Mouse (Mus musculus): ENCODE measurements at regions not wholly inside any gene's neighbourhood (a gene's known extent, or its start where the extent isn't known, plus 50 kb on each side); places are given as distances from the start of the nearest gene placed in this dataset.

DNA sequence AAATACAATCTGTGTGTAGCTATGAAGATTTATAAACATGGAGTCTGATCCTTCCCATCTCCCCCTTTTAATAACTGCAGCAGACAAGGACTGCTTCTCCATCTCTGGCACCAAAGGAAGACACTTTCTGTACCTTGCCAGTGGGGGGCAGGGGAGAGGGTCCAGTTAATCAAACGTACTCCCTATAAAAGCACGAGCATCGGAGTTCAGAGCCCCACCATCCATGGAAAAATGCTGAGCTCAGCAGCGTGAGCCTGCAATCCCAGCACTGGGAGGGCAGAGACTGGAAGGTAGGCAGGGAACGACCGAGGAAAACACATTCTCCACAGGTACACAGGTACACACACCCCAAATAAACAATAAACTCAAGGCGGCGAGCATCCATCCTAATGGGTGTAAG is 234.1 kb upstream of the Kazn start:
- no peak for DNase-seq (ENCODE audit: low spot score)

DNA sequence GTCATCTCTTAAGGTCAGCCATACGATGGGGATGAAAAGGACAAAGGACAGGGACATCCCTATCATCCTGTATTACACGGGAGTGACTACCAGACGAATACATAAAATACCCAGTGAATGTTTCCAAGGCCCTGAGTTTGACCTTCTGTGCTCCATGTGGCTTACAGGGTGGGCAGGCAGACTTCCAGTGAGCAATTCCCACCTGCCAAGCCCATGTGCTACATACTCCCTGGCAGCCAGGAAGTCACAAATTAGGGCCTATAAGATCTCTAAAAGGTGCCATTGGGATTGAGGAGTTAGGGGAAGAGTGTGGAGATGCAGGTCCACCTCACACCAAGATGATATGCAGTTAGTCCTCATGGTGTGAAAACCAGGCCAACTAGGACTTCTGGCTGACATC is 233.1 kb upstream of the Kazn start:
- no peak for DNase-seq (ENCODE audit: low spot score)

DNA sequence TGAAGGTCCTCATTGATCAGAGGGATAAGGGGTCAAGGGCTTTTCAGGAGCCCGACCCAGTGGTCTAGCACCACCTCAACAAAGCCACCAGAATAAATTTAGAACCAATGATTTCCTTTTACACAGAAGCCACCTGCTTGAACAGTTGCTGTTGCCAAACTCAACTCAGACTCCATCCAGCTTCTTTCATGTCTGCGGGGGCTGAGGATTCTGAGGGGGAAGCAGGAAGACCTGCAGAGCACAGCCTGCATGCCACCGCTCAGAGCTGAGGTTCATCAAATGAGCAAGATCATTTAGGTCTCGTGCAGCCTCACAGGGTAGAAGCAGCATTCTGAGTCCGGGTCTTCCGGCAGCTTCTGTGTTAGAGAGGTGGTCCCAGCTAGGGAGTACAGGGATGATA is 231.6 kb upstream of the Kazn start:
- no peak for DNase-seq (ENCODE audit: low spot score)

DNA sequence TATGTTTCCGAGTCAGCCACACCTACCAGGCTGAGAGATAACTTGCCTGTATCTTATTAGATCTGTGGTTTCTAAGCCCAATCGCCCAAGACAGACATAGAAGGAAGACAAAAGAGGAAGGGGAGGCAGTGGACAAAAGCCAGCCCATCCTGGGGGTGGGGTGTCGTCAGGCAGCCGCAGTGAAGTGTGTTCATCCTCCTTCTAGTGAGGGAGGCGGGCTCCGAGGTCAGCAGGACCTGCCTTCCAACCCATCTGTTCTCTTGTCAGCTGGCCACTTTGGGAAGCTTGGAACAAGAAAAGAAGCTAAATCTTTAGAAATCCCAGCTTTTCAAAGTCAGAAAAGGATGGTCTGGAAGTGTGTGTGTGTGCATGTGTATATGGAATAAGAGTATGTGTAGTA is 228.7 kb upstream of the Kazn start:
- no peak for DNase-seq (ENCODE audit: low spot score)

DNA sequence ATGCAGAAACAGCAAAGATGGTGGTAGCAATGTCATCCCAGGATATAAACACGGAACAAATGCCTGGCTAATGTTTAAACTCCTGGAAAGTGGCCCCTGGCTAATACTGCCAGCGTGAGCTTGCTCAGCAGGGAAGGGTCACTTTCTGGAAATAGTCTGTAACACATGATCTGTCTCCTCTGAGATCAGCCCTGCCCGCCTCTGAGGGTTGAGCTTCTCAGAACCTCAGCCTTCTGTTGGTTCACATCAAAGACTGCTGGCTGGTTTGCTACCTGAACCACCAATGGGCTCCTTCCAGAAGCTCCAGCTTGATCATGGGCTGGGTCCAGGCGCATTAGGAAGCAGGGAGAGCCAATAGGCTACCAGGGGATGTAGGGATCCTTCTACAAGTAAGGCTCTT is 226.0 kb upstream of the Kazn start:
- DNase-seq (ENCODE audit: low spot score), result no peak

DNA sequence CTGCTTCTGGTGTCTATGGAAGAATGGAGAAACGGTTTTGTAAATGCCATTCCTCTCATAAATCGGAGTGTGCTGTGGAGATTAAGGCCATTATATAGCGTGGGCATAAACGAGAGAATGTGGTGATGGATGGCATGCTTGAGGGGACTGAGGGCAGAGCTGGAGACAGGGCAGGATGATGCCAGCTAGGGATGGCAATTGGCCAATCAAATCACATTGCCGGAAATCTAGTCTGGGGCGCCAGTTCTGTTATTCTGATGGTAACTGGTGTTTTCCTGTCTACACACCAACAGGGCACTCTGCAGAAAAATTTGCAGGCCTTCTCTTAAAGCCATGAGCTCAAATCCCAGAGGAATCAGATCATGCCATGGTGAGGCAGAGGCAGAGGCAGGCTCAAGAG is 224.9 kb upstream of the Kazn start:
- no peak for DNase-seq (ENCODE audit: low spot score)

DNA sequence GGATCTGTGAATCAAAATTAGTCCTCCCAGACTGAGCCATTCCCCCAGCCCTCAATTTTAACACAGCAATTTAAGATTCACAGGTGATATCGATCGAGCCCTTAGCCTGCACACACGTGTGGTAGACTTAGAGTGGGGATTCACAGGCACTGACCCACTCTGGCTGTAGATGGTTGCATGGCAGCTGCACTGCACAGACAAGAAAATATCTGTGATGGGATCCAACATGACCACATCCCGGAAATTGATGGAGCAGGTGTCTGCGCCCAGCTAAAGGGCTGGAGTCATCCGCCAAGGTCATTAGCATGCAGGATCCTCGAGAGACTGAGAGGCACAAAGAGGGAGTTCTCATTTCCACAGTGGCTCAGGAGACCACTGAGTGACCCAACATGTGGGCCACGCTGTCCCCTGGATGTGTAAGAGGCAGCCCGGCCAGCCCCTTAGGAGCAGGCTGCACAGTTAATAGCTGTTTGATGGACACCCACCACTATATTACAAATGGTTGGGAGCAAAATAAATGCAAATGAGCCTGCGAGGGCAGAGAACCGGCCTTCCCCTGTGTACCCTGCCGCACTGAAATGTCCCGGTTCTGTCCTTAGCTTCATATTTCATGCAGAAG is 221.4 kb upstream of the Kazn start:
- no peak for DNase-seq (ENCODE audit: low spot score)

DNA sequence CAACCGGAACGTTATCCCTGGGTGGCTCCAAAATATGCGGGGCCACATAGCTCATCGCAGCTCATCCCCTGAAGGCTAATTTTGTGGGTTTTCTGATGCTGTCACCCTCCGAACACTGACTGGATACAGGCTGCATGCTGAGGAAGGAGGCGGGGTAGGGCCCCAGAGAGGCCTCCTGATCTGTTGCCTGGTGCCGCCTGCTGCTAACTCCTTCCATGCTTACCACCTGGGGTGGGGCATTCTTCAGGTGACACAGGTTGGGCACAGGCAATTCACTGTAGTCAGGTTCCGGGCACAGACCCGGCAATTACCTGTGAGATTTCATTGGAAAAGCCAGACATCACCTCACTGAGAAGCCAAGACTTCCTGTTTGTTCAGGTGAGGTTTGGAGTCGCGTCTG is 213.4 kb upstream of the Kazn start:
- DNase-seq (ENCODE audit: low spot score), result no peak

DNA sequence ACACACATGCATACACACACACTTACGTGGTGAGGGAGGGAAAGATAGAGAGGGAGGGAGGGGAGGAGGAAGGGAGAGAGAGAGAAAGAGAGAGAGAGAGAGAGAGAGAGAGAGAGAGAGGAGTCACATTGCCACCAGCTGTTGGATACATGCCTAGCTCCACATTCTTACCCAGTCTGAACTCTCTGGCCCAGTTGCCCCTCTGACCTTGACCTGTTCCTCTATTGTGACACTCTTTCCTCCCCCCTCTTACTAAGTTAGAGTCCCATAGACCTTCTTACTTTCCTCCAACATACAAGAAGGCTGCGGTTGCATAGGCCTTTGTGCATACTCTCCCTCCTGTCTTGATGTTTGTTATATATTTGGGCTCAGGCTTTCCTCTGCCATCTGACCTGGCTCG is 211.7 kb upstream of the Kazn start:
- DNase-seq (ENCODE audit: low spot score), result no peak

DNA sequence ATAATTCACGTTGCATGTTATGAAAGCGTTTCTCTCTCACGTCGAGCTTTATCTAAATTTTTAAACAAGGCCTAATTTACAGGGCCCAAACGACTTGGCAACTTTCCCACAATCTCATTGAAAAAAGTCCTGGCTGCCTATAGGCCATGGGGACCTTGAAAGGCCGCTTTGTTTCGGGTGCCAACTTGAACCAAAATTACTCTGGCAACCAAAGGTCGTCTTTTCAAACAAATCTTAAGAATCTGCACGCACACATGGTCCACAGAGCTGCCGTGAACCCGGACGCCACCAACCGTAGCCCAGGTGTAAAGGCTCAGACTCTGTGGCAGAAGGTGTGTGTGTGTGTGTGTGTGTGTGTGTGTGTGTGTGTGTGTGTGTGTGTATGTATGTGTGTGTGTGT is 210.5 kb upstream of the Kazn start:
- DNase-seq (ENCODE audit: low spot score), result no peak

DNA sequence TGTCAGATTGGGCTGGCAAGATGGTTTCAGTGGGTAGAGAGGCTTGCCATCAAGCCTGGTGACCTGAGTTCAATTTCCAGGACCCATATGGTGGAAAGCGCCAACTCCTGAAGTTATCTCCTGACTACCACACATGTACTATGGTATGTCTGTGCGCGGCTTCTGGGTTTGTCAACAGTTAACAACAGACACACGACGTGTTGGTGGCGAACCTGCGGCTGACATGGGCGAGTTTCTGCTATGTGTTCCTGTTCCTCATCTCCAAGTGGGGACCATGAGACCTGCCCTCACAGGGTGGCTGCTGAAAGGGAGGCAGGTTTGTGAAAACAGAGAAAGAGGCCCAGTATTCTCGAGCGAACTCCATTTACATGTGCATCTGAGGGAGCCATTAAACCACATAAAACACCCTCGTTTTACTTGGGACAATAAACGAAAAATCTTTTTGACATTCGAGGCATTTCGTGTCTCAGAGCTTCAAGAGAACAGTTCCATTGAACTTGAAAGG is 210.0 kb upstream of the Kazn start:
- DNase-seq (ENCODE audit: low spot score), result no peak

DNA sequence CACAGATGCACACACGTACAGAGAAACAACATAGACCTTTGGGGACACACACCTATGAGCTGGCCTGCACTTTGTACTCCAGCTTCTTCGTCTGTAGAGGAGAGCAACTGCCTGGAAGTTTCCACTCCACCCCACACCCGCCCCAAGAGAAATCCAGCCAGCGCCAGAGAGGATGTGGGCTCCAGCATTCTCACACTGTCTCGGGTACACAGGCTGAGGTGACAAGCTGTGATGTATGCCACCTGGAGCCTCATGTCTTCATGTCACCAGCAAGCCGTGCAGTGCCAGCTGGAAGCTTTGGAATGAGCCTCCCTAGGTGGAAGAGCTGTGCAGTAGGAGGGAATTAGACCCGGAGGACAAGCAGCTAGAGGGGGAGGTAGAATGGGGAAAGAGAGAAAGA is 208.3 kb upstream of the Kazn start:
- DNase-seq (ENCODE audit: low spot score), result no peak

DNA sequence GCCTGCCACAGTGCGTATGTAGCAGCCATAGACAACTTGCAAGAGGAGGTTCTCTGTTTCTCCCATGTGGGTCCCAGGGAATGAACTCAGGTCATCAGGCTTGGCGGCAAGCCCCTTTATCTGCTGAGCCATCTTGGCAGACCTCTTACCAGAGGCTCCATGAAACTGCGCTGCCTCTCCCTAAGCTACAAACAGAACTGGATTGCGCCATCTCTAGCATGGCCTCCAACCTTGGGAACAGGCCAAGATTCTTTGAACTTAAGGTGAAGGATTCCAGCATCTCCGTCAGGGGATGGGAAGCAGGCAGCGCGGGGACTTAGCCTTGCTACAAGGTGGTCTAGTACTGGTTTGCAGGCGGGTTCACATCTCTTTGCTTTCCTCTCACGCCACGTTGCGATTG is 201.8 kb upstream of the Kazn start:
- DNase-seq (ENCODE audit: low spot score), result no peak

DNA sequence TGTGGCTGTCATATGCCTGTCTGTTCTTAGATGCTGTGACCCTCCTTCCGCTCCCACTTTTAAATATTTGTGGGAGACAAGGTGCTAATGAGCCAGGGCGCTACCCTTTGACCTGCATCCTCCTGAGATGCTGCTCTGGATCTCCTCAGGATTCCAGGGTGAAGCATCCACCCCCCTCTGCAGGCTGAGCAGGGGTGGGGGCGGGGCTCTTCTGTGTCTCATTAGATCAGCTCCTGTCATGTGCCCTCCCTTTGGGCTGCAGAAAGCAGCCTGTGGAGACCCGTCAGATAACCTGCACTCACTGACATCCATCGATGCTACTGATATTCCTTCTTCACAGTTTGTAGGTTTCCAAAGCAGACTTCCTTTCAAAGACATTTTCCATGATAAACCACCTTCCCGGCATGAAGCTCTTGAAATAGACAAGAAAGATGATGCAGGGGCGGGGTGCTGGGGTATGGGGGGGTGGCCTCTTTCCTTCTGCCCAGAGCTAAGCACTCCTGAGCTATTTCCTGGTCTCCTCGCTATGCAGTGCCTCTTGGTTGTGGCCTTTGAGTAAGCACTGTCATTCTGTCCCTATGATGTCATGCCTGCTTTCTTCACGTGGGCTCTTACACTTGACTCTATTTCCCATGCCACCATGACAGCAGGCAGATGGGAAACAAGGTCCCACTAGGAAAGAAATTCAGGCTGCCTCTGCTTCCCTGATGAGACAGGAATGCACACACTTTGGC is 200.4 kb upstream of the Kazn start:
- no peak for DNase-seq (ENCODE audit: low spot score)

DNA sequence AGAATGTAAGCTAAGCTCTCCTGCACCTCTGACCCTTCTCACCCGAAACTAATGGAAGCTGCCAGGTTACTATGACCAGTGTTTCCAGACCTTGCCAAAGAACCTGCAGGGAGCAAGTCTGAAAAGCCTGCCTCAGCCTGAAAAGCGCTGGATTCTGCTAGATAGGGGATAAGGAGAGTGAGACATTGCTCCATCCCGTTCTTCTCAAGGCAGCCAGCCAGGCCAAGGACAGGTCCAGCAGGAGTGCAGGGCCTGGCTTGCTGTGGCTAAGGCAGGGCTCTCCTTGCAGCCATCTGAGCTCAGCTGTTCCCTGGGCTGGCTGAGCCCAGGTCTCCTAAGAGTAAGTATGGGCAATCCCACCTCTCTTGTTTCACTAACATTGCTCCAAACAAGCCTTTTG is 185.4 kb upstream of the Kazn start:
- DNase-seq (ENCODE audit: low spot score), result peak; percentile 13

DNA sequence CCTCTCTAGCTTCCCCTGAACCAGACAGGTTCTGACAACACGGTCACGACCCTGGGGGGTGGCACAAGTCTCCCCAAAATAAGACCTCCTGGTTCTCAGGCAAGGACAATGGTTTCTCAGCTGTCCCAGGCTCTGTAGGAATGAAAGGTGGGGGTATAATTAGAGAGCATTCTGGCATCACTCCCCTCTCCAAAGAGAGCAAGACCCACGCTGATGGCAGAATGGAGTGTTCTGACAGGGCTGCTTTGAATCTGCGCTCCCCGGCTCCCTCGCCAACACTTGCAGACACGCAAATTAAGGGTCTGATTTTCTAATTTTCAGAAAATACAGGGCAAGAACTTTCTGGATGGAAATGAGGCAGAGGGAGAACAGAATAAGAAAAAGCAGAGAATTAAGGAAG is 181.2 kb upstream of the Kazn start:
- DNase-seq (ENCODE audit: low spot score), result no peak

DNA sequence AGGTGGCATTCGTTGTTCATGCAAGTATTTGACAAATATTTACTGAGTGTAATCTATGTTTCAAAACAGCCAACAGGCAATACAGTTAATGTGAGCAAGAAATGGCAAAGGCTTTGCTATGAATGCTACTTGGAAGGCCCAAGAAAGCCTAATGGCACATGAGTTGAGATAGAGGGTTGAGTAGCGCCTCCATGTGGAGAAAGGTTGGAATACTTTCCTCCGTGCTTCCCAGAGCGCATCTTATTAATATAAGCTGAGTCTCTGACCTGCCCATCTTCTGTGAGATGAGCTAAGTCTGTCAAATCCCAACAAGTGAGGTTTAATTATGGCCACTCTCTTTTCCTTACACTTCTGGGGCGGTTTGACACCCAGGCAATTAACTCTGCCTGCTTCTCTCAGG is 175.7 kb upstream of the Kazn start:
- no peak for DNase-seq (ENCODE audit: low spot score)

DNA sequence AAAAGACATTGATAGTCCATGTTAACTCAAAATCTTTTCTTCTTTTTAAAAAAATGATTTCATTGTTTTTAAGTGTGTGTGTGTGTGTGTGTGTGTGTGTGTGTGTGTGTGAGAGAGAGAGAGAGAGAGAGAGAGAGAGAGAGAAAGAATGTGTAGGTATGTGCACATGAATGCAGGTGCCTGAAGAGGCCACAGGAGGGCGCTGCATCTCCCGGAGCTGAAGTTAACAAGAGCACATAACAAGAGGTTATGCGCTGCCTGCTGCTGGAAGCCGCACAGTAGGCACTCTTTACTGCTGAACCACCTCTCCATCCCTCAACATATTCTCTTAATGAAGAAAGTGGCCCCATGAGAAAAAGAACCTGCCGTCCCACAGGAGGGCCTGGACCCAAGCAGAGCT is 172.6 kb upstream of the Kazn start:
- no peak for DNase-seq (ENCODE audit: low spot score)

DNA sequence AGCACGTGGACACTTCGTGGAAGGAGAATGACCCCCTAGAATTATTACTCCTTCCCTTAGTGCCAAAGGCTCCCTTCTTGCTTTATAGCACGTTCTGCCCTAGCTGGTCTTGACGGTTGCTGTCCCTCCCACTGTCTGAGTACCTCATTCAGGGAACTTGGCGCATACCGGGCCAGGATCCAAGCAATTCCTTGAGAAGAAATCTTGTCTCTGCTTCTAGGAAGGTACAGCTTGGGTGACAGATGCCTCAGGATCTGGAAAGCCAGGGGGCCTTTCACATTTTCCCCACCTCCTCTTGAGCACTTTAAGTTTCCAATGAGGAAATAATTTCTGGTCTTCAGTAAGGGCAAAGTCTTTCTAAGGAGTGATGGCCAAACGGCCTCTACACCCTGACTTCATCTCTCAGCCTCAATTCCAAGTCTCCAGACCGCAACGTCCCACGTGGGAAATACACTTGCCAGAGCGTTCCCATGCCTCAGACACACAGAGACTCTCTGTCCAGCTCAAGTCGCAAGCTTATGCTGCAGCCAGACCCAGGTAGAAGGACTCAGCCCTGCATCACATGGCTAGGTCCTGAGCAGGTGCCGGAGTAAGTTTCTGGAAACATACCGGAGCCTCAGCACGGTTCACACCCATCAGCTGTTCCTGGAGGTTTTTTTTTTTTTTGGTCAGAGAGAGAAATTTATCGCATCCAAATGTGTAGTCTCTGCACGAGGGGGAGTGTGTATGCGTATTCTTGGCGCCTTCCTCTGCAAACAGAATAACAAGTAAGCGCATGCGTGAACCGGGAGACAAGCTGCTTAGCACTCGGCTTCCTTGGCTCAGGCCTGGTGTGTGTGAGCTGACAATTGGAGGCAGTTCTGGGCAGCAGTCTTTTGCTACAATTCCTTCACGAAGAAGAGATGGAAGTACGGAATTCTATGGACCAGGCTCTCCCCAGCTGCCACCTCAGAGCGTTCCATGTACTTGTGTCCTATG is 171.7 kb upstream of the Kazn start:
- peak; percentile 36 for DNase-seq (ENCODE audit: low spot score)

DNA sequence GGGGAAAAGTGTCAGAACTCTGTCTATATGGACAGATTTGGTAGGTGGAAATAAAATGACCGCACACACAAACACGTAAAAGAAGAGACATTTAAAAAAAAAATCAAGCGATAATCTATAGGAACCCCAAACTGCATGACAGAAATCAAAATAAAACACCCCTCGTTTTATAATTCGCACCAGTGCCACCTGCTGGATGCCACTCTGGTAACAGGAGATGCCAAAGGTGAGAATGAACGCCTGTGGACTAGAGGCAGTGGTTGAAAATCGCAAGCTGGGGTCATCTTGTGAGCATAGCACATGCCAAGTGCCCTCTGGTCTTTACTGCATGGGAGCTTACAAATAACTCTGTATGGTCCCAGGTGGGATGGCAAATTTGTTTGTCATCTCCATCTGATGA is 158.7 kb upstream of the Kazn start:
- no peak for DNase-seq (ENCODE audit: low spot score)

DNA sequence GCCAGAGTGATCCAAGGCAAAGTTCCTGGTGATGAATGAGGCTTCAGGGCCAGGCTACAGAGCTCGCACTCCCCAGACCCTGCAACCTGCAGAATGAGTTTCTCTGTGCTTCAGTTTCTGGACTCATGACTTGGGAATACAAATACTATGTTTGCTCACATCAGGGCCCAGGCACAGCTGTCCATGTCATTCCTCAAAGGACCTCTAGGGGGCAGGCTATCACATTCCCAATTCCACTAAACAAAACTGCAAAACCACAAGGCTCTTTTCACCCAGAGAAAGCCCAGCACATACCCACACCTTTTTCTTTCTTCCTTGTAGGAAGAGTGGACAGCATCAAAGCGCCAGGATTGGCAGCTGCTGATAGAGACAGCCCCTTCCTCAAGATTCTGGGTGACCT is 153.7 kb upstream of the Kazn start:
- peak; percentile 10 for DNase-seq (ENCODE audit: low spot score)

DNA sequence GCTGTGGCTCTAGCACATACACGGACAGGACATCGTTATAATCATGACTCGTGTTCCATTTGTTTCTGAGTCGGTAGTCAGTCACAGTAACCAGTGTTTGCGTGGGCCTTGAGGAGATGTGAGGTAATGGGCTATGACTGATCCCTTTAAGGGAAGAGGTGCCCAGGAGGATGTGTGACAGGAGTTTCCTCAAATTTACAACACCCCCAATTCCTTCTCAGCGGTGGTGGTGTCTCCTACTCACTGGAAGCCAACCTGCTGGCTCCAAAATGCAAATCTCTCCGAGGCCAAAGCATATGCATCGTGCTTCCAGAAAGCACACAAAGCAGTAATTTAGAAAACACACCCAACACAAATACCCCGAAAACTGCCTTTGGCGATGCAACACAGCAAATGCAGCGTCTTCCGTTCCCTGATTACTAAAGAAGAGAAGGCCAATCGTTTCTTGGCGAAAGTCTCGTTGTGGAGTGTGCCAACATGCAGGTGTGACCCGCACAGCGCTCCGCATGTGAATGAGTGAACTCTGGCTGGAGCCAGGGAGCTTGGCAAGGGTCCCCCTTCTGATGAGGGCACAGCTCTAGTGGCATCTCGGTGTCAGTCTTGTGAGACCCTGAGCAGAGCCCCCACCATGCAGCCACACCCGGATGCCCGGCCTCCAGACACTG is 151.5 kb upstream of the Kazn start:
- no peak for DNase-seq (ENCODE audit: low spot score)
